Mouse (Mus musculus) heart, adult 11 months (tissue): ENCODE data around the gene Ryr1.
A peak's percentile ranks its signal among the peaks of the same experiment; 100 is the strongest.

Experiments used
- DNase-seq: peaks from one replicate; pipeline ENCODE4 v3.0.0; 2022

Ryr1 gene

DNA sequence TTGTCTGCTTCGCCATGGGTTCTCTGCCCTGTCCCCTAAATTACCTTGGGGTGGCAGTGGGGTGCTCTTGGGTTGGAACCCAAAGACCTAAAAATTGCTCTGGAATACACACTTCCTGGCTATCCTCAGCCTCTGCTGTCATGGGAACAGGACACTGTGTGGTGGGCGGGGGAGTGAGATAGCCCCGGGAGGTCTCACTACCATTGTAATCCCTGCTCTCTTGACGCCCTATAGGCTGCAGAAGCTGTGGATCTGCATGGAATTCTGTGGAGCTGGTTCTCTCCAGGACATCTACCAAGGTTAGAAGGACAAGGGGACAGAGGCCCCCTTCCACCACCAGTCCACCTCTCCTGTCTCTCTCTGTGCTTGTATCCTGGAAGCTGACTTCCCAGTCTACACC is 141.1 kb downstream of the Ryr1 start:
- peak; percentile 85 for DNase-seq

DNA sequence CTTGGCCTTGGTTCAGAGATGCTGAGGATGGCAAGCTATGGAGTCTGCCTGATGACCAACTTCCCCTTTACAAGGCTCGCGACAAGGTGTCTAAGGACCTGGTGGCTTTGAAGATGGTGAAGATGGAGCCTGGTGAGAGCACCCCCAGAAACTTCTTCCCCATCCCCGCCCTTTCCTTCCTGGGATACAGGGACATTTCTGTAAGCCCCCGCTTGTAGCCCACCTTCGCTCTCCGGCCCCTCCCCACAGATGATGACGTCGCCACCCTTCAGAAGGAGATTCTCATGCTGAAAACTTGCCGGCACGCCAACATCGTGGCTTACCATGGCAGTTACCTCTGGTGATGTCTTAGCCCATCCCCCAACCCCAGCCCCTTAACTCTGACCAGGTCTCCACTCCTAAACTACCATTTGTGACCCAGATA is 141.8 kb downstream of the Ryr1 start:
- peak; percentile 92 for DNase-seq

DNA sequence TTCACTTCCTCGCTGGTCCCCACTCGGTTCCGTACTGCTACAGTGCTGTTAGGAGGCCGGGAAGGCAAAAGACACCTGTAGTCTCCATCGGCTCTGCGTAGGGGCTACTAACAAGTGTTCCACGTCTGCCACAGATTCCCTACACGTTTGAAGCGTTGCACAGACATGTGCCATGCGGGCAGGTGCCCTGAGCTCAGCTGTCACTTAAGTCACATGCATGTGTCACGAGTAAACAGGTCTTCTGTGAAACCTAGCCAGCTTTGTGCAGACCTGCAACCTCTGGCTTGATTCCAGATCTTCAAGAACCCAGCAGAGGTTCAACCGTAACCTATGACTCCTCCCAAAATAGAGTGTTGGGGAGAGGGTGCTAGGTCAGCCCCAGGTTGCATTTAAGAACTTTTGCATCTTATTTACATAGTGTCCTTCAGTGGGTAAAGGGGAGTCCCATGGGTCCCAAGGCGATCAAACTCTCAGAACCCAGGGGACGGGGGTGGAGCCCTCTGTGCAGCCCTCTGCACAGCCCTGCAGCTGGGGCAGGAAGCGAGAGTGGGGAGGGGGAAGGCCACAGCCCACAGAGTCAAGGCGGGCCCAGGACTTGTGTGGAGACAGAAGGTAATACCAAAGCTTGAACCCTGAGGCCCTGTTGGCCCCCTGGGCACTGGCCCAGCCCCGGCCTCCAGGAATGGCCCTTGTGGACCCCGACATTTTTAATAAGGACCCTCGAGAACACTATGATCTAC is 142.5 kb downstream of the Ryr1 start:
- DNase-seq, result peak; percentile 96

DNA sequence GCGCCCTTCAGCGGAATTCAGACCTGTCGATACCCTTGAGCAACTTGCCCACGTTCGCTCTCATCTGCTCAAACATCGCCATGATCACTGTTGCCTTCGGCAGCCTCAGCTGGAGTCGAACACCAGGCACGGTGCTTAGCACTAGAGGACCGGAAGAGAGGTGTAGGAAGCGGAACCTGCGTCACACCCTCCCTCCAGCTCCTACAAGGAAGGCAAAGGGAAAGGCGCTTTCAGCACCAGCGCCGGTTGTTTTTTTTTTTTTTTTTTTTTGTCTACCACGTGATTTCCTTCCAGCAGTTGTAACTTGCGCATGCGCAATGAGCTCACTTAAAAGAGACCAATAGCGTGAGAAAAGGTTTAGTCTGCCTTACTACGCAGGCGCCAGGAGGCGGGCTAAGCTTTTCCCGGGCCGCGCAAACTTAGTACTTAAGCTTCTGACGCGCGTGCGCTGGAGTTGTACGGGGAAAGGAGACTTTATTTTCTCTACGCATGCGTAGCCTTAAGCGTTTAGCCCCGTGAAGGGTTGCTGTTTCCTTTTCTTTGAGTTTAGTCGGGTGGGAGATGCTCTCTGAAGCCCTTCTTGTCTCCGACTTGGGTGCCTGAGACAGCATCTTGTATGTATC is 143.2 kb downstream of the Ryr1 start, which contains the start of the genes Eif3k and Map4k1:
Eif3k (minus strand) TSS at position 214 of the 623 bp plus-strand sequence.
Map4k1 (plus strand) TSS at position 400 of the 623 bp plus-strand sequence.
- DNase-seq, result peak; percentile 100

- no peak for DNase-seq
These were observed 147.4 kb downstream of the Ryr1 start for GRCm38 (mm10) chr7:28977556-28977955.

- no peak for DNase-seq
These were observed 152.0 kb downstream of the Ryr1 start for GRCm38 (mm10) chr7:28973025-28973424.

DNA sequence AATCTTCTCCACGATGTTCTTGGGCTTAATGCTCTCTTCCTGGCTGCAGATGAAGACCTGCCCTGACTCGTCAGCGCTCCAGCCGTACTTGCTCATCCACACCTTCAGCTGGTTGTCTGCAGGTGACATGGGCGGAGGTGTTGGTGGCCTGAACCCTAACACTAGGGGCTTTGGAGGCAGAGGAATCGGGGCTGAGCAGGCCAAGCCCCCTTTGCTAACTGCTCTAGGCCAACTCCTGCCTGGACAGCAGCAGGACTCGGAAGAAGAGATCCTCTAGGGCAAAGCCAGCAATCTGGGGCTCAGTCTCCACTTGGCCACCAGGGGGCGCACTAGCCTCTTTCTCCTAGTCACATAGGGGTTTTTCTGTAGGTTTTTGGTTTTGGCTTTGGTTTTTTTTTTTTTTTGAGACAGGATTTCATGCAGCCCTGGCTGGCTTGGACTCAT is 152.4 kb downstream of the Ryr1 start:
- DNase-seq, result peak; percentile 96

GRCm38 (mm10) chr7:28971770-28972269 is 153.2 kb downstream of the Ryr1 start:
- DNase-seq, result peak; percentile 95

DNA sequence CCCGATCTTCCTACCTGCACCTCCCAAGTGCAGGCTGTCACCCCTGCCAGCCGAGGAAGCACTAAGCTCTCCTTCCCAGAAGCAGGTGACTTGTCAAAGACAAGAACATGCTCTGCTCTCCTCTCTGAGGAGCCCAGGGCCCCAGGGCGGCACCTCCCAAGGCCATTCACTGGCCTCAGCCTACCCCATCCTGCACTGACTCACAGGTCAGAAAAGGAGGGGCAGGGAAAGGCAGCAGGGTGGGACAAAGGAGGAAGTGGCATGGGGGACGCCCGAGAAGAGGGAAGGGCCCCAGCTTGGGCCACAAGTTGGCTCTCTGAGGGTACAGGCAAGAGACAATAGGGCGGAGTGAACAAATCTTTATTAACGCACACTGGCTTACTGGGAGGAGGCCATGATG is 153.9 kb downstream of the Ryr1 start:
- DNase-seq, result no peak

- DNase-seq, result peak; percentile 94
These were observed 155.1 kb downstream of the Ryr1 start for GRCm38 (mm10) chr7:28969672-28970394.

DNA sequence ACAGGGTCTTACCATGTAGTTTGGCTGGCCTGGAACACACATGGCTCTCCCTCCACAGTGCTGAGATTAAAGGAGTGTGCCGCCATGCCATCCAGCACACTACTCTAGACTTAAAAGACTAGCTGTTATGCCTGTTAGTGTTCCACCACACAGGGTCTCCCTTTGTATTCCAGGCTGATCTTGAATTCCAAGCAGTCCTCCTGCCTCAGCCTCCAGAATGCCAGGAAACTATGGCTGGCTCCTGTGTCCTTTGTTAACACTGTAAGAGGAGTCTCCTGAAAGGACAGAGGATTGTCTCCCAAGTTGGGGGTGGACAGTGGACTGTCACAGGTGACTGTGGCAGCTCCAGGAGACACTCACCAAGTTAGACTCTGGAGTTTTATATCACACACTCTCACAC is 155.7 kb downstream of the Ryr1 start:
- DNase-seq, result peak; percentile 83

- DNase-seq, result peak; percentile 85
These were observed 156.9 kb downstream of the Ryr1 start for GRCm38 (mm10) chr7:28968120-28968519.

GRCm38 (mm10) chr7:28966751-28967505 is 158.1 kb downstream of the Ryr1 start:
- DNase-seq, result peak; percentile 95

- DNase-seq, result no peak
These were observed 158.8 kb downstream of the Ryr1 start for GRCm38 (mm10) chr7:28966181-28966580.

GRCm38 (mm10) chr7:28965346-28965840 is 159.6 kb downstream of the Ryr1 start:
- DNase-seq, result no peak

GRCm38 (mm10) chr7:28963399-28963923 is 161.5 kb downstream of the Ryr1 start:
- DNase-seq, result peak; percentile 90

DNA sequence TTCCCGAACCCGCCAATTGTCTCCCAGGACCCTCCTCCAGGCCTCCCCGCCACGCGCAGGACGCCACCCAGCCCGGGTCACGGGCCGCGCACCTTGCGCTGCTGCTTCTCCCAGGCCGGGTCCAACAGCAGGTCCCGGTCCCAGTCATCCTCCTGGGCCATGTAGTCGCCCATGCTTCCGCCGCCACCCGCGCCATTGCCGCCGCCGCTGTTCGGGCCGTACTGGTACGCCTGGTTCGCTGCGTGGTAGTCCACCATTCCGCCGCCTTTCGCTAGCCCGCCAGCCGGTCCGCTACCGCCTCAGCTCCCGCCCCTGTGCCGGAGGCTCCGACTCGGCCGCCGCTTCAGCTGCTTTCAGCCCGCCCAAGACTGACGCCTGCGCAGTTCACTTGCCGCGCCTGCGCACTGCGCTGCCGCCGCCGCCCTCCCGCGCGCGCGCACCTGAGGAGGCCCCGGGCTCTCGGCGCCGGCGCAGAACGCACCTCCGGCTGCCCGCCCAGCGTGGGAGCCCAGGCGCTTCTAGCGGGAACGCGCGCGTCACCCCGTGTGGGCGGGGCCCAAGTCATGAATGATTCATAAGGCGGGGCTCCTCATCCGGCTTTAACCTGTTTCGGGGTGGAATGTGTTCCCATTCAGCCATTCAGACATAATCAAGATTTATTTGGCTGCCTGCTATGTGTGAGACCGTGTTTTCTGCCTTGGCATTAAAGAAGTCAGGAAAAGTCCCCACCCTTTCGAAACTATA is 162.9 kb downstream of the Ryr1 start, which contains the start of gene Actn4:
Actn4 (minus strand) TSS at position 414 of the 744 bp plus-strand sequence.
- DNase-seq, result peak; percentile 100

GRCm38 (mm10) chr7:28961584-28961926 is 163.4 kb downstream of the Ryr1 start:
- DNase-seq, result no peak

DNA sequence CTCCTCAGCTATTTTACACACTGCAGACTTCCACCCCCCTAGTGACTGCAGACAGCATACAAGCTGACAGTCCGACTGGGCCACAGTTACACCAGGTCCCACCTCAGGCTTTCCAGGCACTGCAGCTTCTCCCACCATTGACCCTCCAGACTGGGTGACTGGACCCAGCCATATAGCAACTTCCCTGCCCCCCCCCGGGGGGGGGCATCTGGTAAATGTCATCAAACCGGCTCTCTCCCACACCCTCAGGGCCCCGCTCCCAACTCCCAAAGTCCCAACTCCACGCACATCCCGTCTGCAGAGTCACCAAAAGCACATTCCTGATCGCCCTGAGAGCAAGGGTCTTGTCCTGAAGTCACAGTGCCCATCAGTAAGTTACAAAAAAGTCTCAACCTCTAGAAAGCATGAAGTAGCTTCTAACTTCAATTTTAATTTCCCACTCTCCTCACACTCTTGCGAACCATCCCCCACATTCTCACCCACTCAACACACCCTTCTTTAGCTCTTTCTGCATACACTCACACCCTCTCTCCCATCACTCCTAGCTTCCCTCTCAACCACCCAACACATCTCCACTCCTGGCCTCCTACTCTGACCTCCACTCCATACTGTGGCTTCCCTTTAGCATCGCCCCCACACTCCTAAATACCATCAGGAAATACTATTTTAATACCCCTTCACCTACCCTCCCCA is 164.5 kb downstream of the Ryr1 start:
- peak; percentile 93 for DNase-seq

DNA sequence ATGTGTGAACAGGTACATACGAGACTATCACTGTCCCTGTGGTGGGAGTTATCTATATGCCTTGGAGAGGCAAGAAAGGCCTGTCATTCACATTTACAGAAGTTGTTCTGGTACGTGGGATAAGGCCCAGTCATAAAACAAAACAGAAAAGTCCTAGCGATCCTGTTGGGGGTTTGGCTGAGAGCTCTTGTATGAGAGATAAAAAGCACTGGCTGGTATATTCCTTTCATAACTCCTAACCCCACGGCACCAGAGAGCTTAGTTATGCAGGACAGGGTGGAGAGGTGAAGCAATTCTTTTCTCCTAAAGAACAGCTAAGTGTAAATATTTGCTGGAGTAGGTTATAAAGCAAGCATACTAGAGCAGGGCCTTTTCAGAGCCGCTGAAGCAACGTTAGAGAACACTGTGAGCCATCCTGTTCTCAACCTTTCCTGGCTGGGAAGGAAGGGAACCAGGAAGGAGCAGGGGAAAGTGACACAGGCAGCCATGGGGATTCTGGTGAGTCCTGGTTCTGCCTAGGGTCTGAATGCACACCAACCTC is 165.4 kb downstream of the Ryr1 start:
- peak; percentile 92 for DNase-seq
